ENCODE assay signal across 20 mouse cellular contexts in the genomic region with DNA sequence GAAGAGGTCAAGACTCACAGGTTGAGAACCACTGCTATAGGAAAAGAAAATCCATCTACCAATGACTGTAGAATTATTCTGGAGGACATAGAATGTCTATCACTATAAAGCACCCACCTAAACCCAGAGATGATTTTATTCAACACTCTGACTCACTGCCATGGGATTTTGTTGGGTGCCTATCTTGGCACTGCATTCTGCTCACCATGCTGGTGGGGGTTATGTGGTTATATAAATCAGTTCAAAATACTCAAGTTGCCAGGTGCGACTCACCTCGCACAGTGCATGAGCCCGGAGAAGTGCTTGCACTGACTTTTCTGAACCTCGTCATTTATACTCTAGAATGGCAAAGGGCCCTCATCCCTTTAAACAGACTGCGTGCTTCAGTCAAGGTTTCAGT.
"Had no signal": no experiment of that assay in that cellular context is flagged by ENCODE, and none has a peak within 500 bp of the region (broad histone marks: within the 10 kb centered on the region; RNA-seq: fewer than 3 reads in every experiment).

No protein-coding gene starts in this region.

- H3K9me3 ChIP-seq: limb, embryonic 12.5 days; limb, embryonic 15.5 days; midbrain, embryonic 12.5 days; midbrain, embryonic 15.5 days; neural tube, embryonic 12.5 days; neural tube, embryonic 15.5 days had no signal

- H3K9ac ChIP-seq: limb, embryonic 12.5 days; limb, embryonic 15.5 days; liver, embryonic 14.5 days; liver, postnatal 0 days; lung, embryonic 14.5 days; midbrain, embryonic 12.5 days; midbrain, embryonic 15.5 days; neural tube, embryonic 12.5 days; neural tube, embryonic 15.5 days had no signal

- H3K36me3 ChIP-seq: limb, embryonic 12.5 days; limb, embryonic 15.5 days; midbrain, embryonic 12.5 days; midbrain, embryonic 15.5 days; neural tube, embryonic 12.5 days; neural tube, embryonic 15.5 days had no signal

- H3K27me3 ChIP-seq: limb, embryonic 12.5 days; limb, embryonic 15.5 days; midbrain, embryonic 12.5 days; midbrain, embryonic 15.5 days; neural tube, embryonic 12.5 days; neural tube, embryonic 15.5 days had no signal

- H3K4me1 ChIP-seq: limb, embryonic 12.5 days; limb, embryonic 15.5 days; midbrain, embryonic 12.5 days; midbrain, embryonic 15.5 days; neural tube, embryonic 12.5 days; neural tube, embryonic 15.5 days had no signal

- DNase-seq: kidney, adult 2 months; kidney, postnatal 25 days; layer of hippocampus, adult 9-11 months; left cerebral cortex, postnatal 4 days; liver, postnatal 0 days; lung, embryonic 14.5 days; retina, postnatal 1 day; right cerebral cortex, postnatal 25 days; thymus, adult 18-20 months; thymus, postnatal 4 days had no signal

- H3K4me3 ChIP-seq: layer of hippocampus, adult 2 months; limb, embryonic 12.5 days; limb, embryonic 15.5 days; midbrain, embryonic 12.5 days; midbrain, embryonic 15.5 days; neural tube, embryonic 12.5 days; neural tube, embryonic 15.5 days had no signal

- H3K27ac ChIP-seq: kidney, postnatal 0 days; layer of hippocampus, adult 2 months; limb, embryonic 12.5 days; limb, embryonic 15.5 days; liver, embryonic 14.5 days; macrophage; midbrain, embryonic 12.5 days; midbrain, embryonic 15.5 days; neural tube, embryonic 12.5 days; neural tube, embryonic 15.5 days had no signal
